Mouse (Mus musculus) inflammation-experienced regulatory T-cells, adult 6 months (primary cell): Measurements from ENCODE around the gene Arfgef2. TPM values are rescaled to one million over a fixed set of nuclear protein-coding genes. Genes with fewer than 3 reads are reported as not detected.

ENCODE experiments used
- ATAC-seq: one replicate; pipeline ENCODE4 v1.8.0; 2017
- polyA plus RNA-seq, 3 experiments: library from polyadenylated mRNA; unstranded; fragments of 100-300 nt; shearing (Covaris generic); gene quantifications; one replicate each; pipeline ENCODE4 v1.2.1; 2017

Gene Arfgef2
- polyA plus RNA-seq, 3 experiments from 2014 or later, result 2.4 to 4.2 (median 3.6) TPM

- ATAC-seq, result no peak
Measured at GRCm38 (mm10) chr2:166862505-166862904, 57.1 kb downstream of the Arfgef2 start.

DNA sequence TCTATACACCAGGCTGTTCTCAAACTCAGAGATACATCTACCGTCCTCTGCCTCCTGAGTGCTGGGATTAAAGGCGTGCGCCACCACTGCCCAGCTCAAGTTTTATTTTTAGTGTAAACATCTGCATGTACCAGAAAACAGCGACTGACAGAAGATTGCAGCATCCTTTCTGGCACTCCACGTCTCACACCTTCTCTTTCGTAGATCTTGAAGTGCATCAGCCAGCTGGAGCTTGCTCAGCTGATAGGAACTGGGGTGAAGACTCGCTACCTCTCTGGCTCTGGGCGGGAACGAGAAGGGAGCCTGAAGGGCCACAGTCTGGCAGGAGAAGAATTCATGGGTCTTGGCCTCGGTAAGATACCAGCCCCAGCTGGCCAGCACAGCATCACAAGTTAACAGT is 60.1 kb downstream of the Arfgef2 start:
- ATAC-seq, result no peak

GRCm38 (mm10) chr2:166870271-166870865 is 65.0 kb downstream of the Arfgef2 start:
- ATAC-seq, result no peak

DNA sequence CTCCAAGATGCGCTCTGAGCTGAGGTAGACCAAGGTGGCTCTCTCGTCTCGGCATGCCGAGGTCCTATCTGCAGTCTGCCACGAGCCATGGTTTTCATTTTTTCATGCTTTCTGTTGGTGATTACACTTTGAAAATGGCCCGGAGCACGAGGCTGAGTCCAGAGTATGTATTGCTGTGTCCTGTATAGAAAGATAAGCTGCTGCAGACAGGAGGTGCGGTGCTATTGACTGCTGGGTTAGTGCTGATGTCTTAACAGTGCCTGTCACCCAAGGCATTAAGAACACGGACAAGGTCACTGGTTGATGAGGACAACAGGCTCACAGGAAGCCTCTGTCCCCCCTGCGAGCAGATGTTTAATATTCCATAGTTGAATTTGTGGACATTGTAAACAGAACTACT is 65.5 kb downstream of the Arfgef2 start:
- ATAC-seq, result no peak

- no peak for ATAC-seq
Measured at GRCm38 (mm10) chr2:166874675-166875280, 69.4 kb downstream of the Arfgef2 start.

GRCm38 (mm10) chr2:166875561-166875960 is 70.2 kb downstream of the Arfgef2 start:
- no peak for ATAC-seq

GRCm38 (mm10) chr2:166876331-166876730 is 70.9 kb downstream of the Arfgef2 start:
- no peak for ATAC-seq

DNA sequence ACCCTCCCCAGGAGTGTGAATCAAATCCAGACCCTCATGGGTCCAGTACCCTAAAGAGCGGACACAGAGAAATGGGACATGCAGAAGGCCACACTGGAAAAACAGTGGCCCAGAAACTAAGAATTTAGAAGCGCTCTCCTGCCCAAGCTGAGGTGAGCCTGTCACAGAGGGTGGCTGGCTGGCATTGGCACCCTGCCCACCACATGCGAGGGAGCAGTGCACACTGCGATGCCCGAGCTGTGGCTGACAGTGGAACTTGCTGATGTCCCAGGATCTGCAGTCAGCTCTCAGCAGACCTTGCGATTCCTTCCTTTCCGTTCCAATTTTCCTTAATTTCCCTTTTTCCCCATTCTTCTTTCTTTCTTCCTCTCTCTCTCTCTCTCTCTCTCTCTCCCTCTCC is 79.7 kb downstream of the Arfgef2 start:
- ATAC-seq, result no peak

- ATAC-seq, result no peak
Measured at GRCm38 (mm10) chr2:166885619-166886018, 80.2 kb downstream of the Arfgef2 start.

GRCm38 (mm10) chr2:166886231-166886630 is 80.8 kb downstream of the Arfgef2 start:
- ATAC-seq, result no peak

GRCm38 (mm10) chr2:166887816-166888215 is 82.4 kb downstream of the Arfgef2 start:
- ATAC-seq, result no peak

- no peak for ATAC-seq
Measured at GRCm38 (mm10) chr2:166891366-166891880, 86.0 kb downstream of the Arfgef2 start.

GRCm38 (mm10) chr2:166892158-166892680 is 86.8 kb downstream of the Arfgef2 start:
- ATAC-seq, result no peak

DNA sequence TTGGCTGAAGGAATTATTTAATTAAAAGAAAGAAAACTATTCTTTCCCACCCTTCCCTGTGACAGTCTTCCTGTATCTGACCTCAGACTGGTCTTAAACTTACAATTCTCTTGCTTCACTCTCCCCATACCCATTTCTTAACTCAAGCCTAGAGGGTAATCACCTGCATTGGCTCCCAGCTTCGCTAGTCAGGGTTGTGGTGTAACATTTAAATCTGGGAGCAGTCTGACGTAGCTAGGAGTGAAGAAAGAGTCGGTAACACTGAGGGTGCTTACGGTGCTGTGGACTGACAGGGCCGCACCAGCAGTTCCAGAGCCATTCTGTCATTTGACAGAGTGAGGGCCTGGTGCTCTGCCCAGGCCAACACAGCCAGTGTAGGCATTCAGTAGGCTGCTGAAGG is 87.6 kb downstream of the Arfgef2 start:
- ATAC-seq, result no peak

DNA sequence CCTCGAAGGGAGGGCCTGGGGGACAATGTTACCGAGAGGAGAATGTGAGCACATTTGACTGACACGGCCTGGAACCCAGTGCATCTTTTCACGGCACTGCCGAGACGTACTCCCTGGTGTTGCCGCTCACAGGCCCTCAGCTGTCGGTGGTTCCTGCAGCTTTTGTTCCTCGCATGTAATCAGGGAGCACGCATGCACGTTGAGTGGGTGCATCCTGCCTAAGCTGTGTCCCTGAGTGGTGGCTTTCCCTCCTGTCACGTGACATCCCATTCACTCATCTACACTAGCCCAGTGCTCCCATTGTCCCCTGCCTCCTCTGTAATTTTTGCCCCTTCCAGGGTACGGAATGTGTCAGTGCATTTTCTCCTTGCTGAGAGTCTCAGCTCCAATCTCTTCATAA is 91.0 kb downstream of the Arfgef2 start:
- no peak for ATAC-seq

DNA sequence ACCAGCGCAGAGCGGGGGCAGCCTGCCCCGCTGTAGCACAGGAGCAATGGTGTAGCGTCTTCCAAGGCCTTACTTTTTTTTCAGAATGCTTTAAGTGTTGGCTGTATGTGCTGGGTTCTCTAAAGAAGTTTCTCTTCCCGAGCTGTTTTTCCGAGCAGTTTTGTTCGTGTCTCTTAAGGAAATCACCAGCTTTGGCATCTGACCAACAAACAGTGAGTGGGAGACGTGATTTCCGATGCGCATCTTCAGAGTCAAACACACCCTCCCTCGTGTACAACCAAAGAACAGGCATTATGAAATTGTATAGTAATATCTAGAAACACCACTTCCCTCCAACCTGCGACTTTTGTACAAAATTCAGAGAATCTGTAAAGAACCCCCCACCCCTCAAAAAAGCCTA is 91.6 kb downstream of the Arfgef2 start:
- no peak for ATAC-seq

GRCm38 (mm10) chr2:166899161-166899560 is 93.8 kb downstream of the Arfgef2 start:
- no peak for ATAC-seq

GRCm38 (mm10) chr2:166899746-166900145 is 94.4 kb downstream of the Arfgef2 start:
- ATAC-seq, result no peak

DNA sequence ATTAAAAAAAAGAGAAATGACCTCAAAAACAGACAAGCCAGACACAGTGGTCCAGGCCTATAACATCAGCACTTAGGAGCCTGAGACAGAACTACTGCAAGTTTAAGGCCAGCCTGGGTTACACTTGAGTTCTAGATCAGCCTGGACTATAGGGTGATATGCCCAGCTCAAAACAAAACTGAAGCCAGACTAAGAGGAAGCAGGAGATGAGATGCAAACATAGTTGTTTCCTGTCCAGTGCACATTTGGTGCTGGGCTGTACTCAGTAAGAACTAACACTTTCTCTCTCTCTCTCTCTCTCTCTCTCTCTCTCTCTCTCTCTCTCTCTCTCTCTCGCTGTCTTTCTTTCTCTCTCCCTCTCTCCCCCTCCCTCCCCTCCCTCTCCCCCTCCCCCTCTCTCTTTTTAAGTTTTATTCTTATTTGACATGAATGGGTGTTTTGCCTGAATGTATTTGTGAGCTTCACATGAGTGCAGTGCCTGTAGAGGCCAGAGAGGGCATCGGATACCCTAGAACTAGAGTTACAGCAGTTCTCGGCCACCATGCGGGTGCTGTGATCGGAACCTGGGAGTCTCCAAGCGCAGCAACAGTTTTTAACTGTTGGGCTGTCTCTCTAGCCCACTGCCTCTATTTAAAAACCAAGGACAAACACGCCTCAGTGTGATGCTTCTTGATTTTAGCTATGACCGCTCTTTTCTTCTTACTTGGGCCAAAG is 95.6 kb downstream of the Arfgef2 start:
- no peak for ATAC-seq

DNA sequence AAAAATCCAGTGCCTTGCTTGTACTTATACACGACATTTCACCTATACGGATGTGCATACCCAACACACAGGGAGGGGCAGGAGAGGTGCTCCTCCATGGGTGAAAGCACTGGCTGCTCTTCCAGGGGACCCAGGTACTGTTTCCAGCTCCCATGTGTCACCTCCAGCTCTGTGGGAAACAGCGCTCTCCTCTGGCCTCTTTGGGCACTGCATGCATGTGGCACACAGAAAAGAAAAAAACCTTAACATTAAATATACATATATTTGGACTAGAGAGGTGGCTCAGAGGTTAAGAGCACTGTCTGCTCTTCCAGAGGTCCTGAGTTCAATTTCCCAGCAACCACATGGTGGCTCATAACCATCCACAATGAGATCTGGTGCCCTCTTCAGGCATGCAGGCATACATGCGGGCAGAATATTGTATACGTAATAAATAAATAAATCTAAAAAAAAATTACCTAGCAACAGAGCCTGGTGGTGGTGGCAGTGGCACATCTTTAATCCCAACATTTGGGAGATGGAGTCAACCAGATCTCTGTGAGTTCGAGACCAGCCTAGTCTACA is 98.4 kb downstream of the Arfgef2 start:
- ATAC-seq, result no peak

GRCm38 (mm10) chr2:166905711-166906522 is 100.5 kb downstream of the Arfgef2 start, which contains the start of gene Cse1l:
Cse1l (plus strand) TSS chr2:166906040.
- ATAC-seq, result peak; percentile 95

DNA sequence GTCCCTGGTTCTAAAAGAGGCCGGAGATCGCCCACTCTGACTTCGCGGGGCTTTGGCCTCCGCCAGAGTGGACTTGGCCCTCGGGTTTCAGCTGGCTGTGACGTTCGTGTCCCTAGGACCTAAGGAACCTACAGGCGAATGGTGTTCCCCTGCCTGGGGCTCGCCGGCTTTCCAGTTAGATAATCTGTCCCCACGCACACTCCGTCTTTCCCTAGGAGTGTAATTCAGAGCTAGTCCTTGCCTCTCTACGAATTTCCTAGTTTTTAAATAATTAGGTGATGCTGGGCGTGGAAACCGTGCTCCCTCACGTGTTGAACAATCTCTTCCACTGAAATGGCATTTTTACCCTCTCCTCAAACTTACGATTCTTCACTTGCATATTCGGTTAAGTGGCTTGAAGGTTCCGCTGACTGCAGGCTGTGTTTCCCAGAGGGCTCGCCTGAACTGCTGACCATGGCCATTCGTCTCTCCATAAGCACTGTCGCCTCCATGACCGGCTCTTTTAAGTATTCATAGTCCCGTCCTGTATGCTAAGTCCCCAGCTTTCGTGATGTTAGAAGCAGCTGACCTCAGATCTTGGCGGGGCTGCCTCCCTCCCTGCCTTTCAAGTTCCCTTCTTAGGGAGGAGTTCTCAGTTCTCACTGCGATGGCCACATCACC is 101.3 kb downstream of the Arfgef2 start:
- ATAC-seq, result peak; percentile 29
